Mouse (Mus musculus): ENCODE data around the gene Sva. TPM values are rescaled to one million over a fixed set of nuclear protein-coding genes. Genes with fewer than 3 reads are reported as not detected.

Gene Sva
- not detected in 2 replicates for total RNA-seq (2021)
- long read RNA-seq: 0 reads

DNA sequence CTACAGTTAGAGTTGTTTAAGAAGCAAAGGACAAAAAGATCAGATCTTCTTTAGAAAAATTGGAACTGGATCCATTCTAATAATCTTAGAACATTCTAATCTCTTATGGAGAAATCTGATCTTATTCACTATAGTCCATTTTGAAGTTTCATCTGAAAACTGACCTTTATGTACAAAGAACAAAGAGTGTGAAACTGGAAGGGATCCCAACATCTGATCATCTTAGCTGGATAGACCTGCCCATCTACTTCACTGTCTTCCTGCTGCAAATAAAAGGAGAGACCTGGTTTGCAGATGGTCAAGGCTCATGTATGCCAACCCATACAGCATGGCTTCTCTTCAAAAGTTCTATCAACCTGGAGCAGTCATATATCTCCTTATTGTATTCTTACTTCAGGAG lies at the start of gene Sva:
Gene Sva (plus strand): TSS at position 301 of the 400 bp plus-strand sequence.
- DNase-seq: no peak

Other genes with a start within 250 kb of the Sva start
- gene Pip, start 190.9 kb upstream of the Sva start, total RNA-seq (2021): not detected in 2 replicates
- not detected in 2 replicates for gene Sval2, start 185.4 kb upstream of the Sva start, total RNA-seq (2021)
- gene Sval1, start 86.8 kb upstream of the Sva start, total RNA-seq (2021): not detected in 2 replicates
- gene Sval3, start 70.3 kb upstream of the Sva start, total RNA-seq (2021): not detected in 2 replicates
- not detected in 2 replicates for gene Tas2r139, start 102.5 kb downstream of the Sva start, total RNA-seq (2021)
- not detected in 2 replicates for gene Tas2r144, start 176.9 kb downstream of the Sva start, total RNA-seq (2021)
- 263 and 300 TPM in 2 replicates for gene Gstk1, start 207.5 kb downstream of the Sva start, total RNA-seq (2021)
- gene Tmem139, start 223.6 kb downstream of the Sva start, total RNA-seq (2021): 3.9 TPM in 2 replicates
- 29.7 and 36.5 TPM in 2 replicates for gene Casp2, start 226.6 kb downstream of the Sva start, total RNA-seq (2021)
- gene Clcn1, start 248.3 kb downstream of the Sva start, total RNA-seq (2021): 0.21 TPM in 1 of 2 replicates, not detected in the other